8 mouse cellular contexts compared by ENCODE assay signal in the genomic region with DNA sequence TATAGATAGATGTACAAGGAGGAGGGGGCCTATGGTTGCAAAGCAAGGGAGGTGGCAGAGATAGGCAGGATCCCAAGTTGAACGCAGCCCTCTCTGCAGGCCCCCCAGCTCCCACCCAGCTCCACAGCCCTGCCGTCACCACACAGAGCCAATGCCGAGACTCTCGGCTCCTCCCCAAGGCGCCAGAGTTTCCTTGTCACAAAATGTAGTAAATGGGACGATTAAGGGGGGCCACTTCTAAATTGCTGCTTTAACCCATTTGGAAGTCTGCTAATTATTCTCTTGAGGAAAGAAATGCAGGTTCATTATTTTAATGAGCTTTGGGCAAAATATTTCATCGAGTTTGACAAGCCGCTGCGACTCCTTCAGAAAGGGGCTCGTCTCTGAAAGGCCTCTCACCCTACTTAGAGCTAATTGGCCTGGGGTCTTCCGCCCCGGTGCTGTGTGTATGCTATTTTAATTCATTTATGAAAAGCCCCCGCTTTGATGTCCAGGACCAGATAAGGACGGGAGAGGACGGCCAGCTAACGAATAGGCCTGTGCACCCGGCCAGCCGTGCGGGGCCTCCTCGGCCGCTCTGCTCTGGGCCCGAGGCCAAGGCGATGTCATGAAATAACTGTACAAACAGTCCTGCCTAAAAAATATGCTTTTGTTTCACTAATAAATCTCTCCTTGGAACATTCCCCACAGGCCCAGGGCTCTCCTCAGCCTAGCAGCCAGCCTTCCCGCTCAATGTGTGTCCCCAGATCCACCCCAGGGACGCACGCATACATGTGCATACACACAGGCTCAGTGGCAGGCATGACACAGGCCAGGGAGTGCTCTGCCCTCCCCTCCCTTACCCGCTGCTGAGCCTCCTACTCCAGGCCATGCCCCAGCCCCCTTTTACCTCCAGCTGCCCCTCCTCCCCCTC.
DNase-seq lines count a peak whose midpoint lies in the region; ATAC-seq and TF ChIP-seq lines count a peak whose summit lies in the region.

No protein-coding gene starts in this region.

- H3K4me2 ChIP-seq in embryonic facial prominence, embryonic 13.5 days = peak overlapping the region; percentile 26
- peak overlapping the region; percentile 46 for H3K4me2 ChIP-seq in heart, embryonic 13.5 days
- no peak overlapping the region for H3K4me2 ChIP-seq in lung, postnatal 0 days (replicated peaks; ENCODE audit: low read depth, low read length)

- H3K36me3 ChIP-seq in embryonic facial prominence, embryonic 13.5 days = no peaks in the 10 kb centered on the region
- peaks cover 11% of the 10 kb centered on the region for H3K36me3 ChIP-seq in heart, embryonic 13.5 days
- H3K36me3 ChIP-seq in lung, postnatal 0 days (ENCODE audit: insufficient read depth, low read length) = no peaks in the 10 kb centered on the region

- TF ChIP-seq CTCF in lung, postnatal 0 days (IDR thresholded peaks at IDR 0.05) = no peak
- TF ChIP-seq CTCF in layer of hippocampus, adult 2 months (conservative IDR thresholded peaks at IDR 0.05) = no peak

- H3K4me1 ChIP-seq in embryonic facial prominence, embryonic 13.5 days = peaks cover 25% of the 10 kb centered on the region
- H3K4me1 ChIP-seq in heart, embryonic 13.5 days = peaks cover 67% of the 10 kb centered on the region
- peaks cover 9% of the 10 kb centered on the region; the same call in 1 of the 2 replicates for H3K4me1 ChIP-seq in lung, postnatal 0 days (ENCODE audit: insufficient read depth, low read depth, low read length)

- WGBS in embryonic facial prominence, embryonic 13.5 days = 40% methylated on average over 27 of the region's 27 CpGs
- 32% methylated on average over 27 of the region's 27 CpGs for WGBS in heart, embryonic 13.5 days
- WGBS in lung, postnatal 0 days = 28% methylated on average over 27 of the region's 27 CpGs

- ATAC-seq in embryonic facial prominence, embryonic 13.5 days (ENCODE audit: insufficient number of reproducible peaks, insufficient read depth, low FRiP score, low TSS enrichment, low read depth) = peak; percentile 65; the same call in 1 of the 2 replicates
- peak; percentile 37; the same call in 1 of the 2 replicates for ATAC-seq in heart, embryonic 13.5 days (ENCODE audit: extremely low read depth, insufficient number of reproducible peaks, low FRiP score, low TSS enrichment)
- peak; percentile 83 for ATAC-seq in lung, postnatal 0 days

- DNase-seq in MN1 (ENCODE audit: low spot score) = peak; percentile 68
- DNase-seq in kidney, adult 9 months = peak; percentile 71
- peak; percentile 80 for DNase-seq in lung, postnatal 0 days (ENCODE audit: low spot score)
- DNase-seq in skeletal muscle tissue, adult 2 months (ENCODE audit: low read depth, low spot score) = peak; percentile 38
- DNase-seq in layer of hippocampus, adult 2 months (ENCODE audit: low spot score in 2 of 2) = no peak
- DNase-seq in frontal cortex, postnatal 10 days (ENCODE audit: low spot score in 2 of 2) = no peak

- H3K9me3 ChIP-seq in embryonic facial prominence, embryonic 13.5 days = peaks cover 4% of the 10 kb centered on the region; the same call in 1 of the 2 replicates
- no peaks in the 10 kb centered on the region for H3K9me3 ChIP-seq in heart, embryonic 13.5 days
- no peaks in the 10 kb centered on the region for H3K9me3 ChIP-seq in lung, postnatal 0 days (ENCODE audit: low read length)

- no peaks in the 10 kb centered on the region for H3K27me3 ChIP-seq in embryonic facial prominence, embryonic 13.5 days
- no peaks in the 10 kb centered on the region for H3K27me3 ChIP-seq in heart, embryonic 13.5 days (replicated peaks)
- no peaks in the 10 kb centered on the region for H3K27me3 ChIP-seq in lung, postnatal 0 days (replicated peaks; ENCODE audit: insufficient read depth, low read length)

- peak overlapping the region; percentile 78 for H3K27ac ChIP-seq in embryonic facial prominence, embryonic 13.5 days
- peak overlapping the region; percentile 92 for H3K27ac ChIP-seq in heart, embryonic 13.5 days (replicated peaks)
- H3K27ac ChIP-seq in lung, postnatal 0 days (ENCODE audit: low read length) = peak overlapping the region; percentile 54; the same call in 1 of the 2 replicates
- no peak overlapping the region for H3K27ac ChIP-seq in layer of hippocampus, adult 2 months

- TF ChIP-seq EP300 in lung, postnatal 0 days (IDR thresholded peaks at IDR 0.05) = no peak; the same call in 1 of the 2 replicates

- peak overlapping the region; percentile 58 for H3K9ac ChIP-seq in embryonic facial prominence, embryonic 13.5 days
- H3K9ac ChIP-seq in heart, embryonic 13.5 days = peak overlapping the region; percentile 70
- no peak overlapping the region for H3K9ac ChIP-seq in lung, postnatal 0 days (replicated peaks; ENCODE audit: low read depth)

- no peak overlapping the region for H3K4me3 ChIP-seq in embryonic facial prominence, embryonic 13.5 days
- H3K4me3 ChIP-seq in heart, embryonic 13.5 days = no peak overlapping the region
- H3K4me3 ChIP-seq in lung, postnatal 0 days (ENCODE audit: low read depth, low read length) = no peak overlapping the region
- H3K4me3 ChIP-seq in layer of hippocampus, adult 2 months = no peak overlapping the region

Comparison
In these comparisons a context has a peak if more than half of its experiments do, and no peak if none do; other contexts are left out.
1. DNase-seq: peak in MN1 (single experiment), kidney, adult 9 months (single experiment), lung, postnatal 0 days (single experiment) and skeletal muscle tissue, adult 2 months (single experiment); none in layer of hippocampus, adult 2 months (0 of 2) and frontal cortex, postnatal 10 days (0 of 2).
2. Peak in every context shown above with its lines, with median percentiles within 50 percentile points of each other: ATAC-seq.